Mouse (Mus musculus) limb, embryonic 13.5 days (tissue): ENCODE measurements around the gene Angptl2. TPM values are rescaled to one million over a fixed set of nuclear protein-coding genes. Genes with fewer than 3 reads are reported as not detected.

Experiments
- ATAC-seq: fragments of 200-750 bp; cut with Nextera tagmentation; 2 replicates; pipeline ENCODE4 v1.8.0; 2017; ENCODE audit warnings: low read depth, moderate number of reproducible peaks, moderate TSS enrichment; ENCODE audit not compliant: low FRiP score
- H3K27ac ChIP-seq: fragments of 300-500 bp; sonication (generic); 2 replicates; pipeline ENCODE4 v1.5.1; 2015; ENCODE audit warnings: inconsistent platforms, mild to moderate bottlenecking, moderate library complexity
- H3K27me3 ChIP-seq: fragments of 300-500 bp; sonication (generic); 2 replicates; pipeline ENCODE4 v1.6.1; 2015; ENCODE audit warnings: mild to moderate bottlenecking, inconsistent platforms
- H3K36me3 ChIP-seq: fragments of 300-500 bp; sonication (generic); 2 replicates; pipeline ENCODE4 v1.6.1; 2015; ENCODE audit warnings: inconsistent platforms, mild to moderate bottlenecking, moderate library complexity
- H3K4me1 ChIP-seq: fragments of 300-500 bp; sonication (generic); 2 replicates; pipeline ENCODE4 v1.6.1; 2015; ENCODE audit warnings: inconsistent platforms
- H3K4me2 ChIP-seq: fragments of 300-500 bp; sonication (generic); replicated peaks from 2 replicates; pipeline ENCODE4 v1.6.1; 2015; ENCODE audit warnings: inconsistent platforms, mild to moderate bottlenecking, moderate library complexity
- H3K4me3 ChIP-seq: fragments of 300-500 bp; sonication (generic); 2 replicates; pipeline ENCODE4 v1.5.1; 2015; ENCODE audit warnings: moderate library complexity, mild to moderate bottlenecking, inconsistent platforms
- H3K9ac ChIP-seq: fragments of 300-500 bp; sonication (generic); 2 replicates; pipeline ENCODE4 v1.6.1; 2015; ENCODE audit warnings: mild to moderate bottlenecking, inconsistent platforms
- H3K9me3 ChIP-seq: fragments of 300-500 bp; sonication (generic); 2 replicates; pipeline ENCODE4 v1.6.1; 2016; ENCODE audit warnings: inconsistent platforms
- WGBS: fragments of 180-500 bp; shearing (Covaris S2); methylation state at CpG from one replicate; pipeline ENCODE4 v1.1.7; 2015; 5-methylcytosine and 5-hydroxymethylcytosine counted together
- polyA plus RNA-seq: library from polyadenylated mRNA; unstranded; fragments of >200 nt; fragmentation: Nextera tagmentation; extraction: Ambion mirVana; gene quantifications from 2 replicates; pipeline ENCODE4 v1.2.1, GENCODE M21; 2015

Gene Angptl2
- polyA plus RNA-seq, result 69.7 and 76.0 TPM in 2 replicates

DNA sequence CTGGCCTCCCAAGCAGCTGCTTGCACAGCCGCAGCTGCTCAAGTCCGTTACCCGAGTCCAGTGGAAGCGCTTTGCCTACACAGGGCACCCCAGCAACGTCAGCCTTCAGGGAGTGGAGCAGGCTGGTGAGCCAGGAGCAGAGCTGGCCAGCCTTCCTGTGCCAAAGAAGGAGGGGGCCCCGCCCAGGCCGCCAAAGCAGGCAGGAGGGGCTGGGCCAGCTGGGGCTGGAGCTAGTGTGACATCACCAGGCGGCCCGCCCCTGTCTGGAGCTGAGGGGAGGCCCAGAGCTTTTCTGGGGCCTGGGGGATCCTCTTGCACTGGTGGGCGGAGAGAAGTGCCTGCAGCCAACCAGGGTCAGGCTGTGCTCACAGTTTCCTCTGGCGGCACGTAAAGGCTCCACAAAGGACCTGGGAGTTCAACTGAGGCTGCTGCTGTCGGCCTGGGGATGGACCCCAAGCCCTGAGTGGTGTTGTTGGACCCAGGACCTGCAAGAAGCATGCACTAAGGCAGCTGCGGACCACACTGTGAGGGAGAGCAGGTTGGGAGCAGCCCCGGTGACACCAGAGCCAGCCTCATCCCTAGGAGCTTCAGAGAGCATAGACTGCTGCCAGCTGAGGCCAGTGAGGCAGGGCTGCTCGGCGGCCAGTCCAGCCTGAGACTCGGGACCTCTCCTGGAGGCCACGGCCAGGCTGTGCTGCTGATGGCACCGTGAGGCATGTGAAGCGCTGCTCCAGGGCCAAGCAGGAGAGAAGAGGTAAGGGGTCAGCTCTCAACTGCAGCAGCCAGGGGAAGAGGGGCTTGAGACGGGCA, at the start of gene Angptl2:
TSS of gene Angptl2 (plus strand) at position 370 of the 810 bp plus-strand sequence.
- peaks cover 5% of the 10 kb centered on the region for H3K36me3 ChIP-seq
- no peaks in the 10 kb centered on the region for H3K27me3 ChIP-seq
- under 1% methylated on average over 22 of the region's 22 CpGs for WGBS
- no peaks in the 10 kb centered on the region for H3K9me3 ChIP-seq
- H3K4me2 ChIP-seq, result peak within 1 kb of the TSS; percentile 94
- peak within 1 kb of the TSS; percentile 78 for H3K4me3 ChIP-seq
- ATAC-seq, result peak; percentile 97
- peak within 1 kb of the TSS; percentile 95 for H3K27ac ChIP-seq
- peaks cover 61% of the 10 kb centered on the region for H3K4me1 ChIP-seq
- H3K9ac ChIP-seq, result peak within 1 kb of the TSS; percentile 90

DNA sequence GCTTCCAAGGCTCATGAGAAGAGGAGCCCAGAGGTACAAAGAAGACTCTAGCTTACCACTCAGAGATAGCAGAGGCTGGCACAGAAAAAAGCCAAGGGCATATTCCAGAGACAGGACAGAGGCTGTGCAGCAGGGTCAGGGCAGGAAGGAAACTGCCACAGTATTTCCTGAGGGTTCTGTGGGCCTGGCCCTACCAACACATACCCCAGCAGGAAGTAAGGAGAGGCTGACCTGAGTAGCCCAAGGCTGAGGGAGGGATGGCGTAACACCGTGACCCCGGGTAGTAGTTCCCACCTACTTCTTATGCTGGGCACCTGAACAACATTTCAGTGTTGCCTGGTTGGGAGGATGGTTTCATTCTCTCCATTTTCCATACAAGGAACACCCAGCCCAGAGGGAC, 48.8 kb upstream of the Angptl2 start:
- WGBS, result 82% methylated on average over 3 of the region's 3 CpGs
- H3K4me3 ChIP-seq, result no peak overlapping the region
- H3K27ac ChIP-seq, result no peak overlapping the region
- peaks cover 67% of the 10 kb centered on the region for H3K4me1 ChIP-seq
- no peak for ATAC-seq
- H3K27me3 ChIP-seq, result no peaks in the 10 kb centered on the region
- no peak overlapping the region for H3K4me2 ChIP-seq
- H3K36me3 ChIP-seq, result no peaks in the 10 kb centered on the region
- H3K9me3 ChIP-seq, result no peaks in the 10 kb centered on the region
- no peak overlapping the region for H3K9ac ChIP-seq

DNA sequence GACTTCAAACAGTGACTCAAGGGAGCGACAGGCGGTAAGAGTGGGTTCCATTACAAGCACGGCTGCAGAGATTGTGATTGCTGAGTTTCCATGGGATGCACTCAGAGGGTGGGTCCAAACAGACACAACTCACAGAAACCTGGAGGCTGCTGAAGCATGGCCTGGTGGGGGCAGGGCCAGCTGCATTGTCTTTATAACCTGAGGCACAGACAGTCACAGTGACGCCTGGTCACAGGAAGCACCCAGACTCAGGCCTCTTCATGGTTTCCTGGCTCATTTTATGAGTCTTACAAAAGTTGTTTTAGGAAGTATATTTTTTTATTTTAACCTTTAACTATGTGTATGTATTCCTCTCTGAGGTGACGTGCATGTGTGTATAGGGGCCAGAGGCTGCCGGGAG, 46.4 kb upstream of the Angptl2 start:
- H3K9me3 ChIP-seq, result no peaks in the 10 kb centered on the region
- no peak overlapping the region for H3K27ac ChIP-seq
- H3K4me1 ChIP-seq, result peaks cover 68% of the 10 kb centered on the region
- no peak overlapping the region for H3K4me3 ChIP-seq
- no peak overlapping the region for H3K4me2 ChIP-seq
- no peak overlapping the region for H3K9ac ChIP-seq
- no peak for ATAC-seq
- H3K27me3 ChIP-seq, result no peaks in the 10 kb centered on the region
- no peaks in the 10 kb centered on the region for H3K36me3 ChIP-seq
- 63% methylated on average over 6 of the region's 6 CpGs for WGBS

DNA sequence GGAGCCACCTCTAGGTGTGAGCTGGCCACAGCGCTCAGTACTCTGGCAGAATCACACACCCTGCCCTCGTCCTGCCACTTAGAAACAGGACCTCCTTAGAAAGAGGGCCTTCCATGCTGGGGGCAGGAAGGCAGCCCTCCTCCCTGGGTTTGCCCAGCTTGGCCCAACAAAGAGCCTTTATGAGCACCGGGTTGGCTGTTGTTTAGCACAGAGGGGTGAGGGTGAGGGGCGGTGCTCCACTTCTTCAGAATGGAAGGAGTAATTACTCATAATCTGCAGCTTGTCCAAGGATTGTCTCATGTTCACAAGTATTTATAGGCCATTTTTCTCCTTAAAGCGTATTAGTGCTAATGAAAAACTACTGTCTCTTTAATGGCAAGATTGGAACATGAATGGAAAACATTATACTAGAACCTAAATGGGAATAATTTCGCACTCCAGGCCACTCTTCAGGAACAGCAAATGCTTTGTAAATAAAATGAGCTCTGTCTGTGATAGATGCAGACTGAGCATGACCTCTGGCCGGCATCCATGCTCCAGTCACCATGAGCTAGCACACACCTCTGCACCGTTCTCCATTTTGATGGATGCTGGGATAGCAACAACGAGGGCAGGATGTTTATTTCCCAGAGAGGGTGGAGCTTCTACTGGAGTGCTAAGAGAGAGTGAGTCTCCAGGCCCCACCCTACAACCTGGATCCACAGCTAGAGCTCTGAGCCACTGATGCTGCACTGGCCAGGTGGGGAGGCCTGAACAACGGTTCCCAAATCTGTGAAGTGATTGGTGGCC, 44.9 kb upstream of the Angptl2 start:
- Histone ChIP-seq H3K9ac (no peak overlapping the region), H3K27ac (peak overlapping the region; percentile 67; the same call in 1 of the 2 replicates), H3K4me2 (no peak overlapping the region), H3K27me3 (no peaks in the 10 kb centered on the region), H3K4me1 (peaks cover 53% of the 10 kb centered on the region), H3K36me3 (no peaks in the 10 kb centered on the region), H3K9me3 (no peaks in the 10 kb centered on the region), H3K4me3 (no peak overlapping the region)
- ATAC-seq, result 0 out of 2 replicates have a peak, but pooled peaks have one; percentile 25
- 54% methylated on average over 10 of the region's 10 CpGs for whole genome bisulfite sequencing

DNA sequence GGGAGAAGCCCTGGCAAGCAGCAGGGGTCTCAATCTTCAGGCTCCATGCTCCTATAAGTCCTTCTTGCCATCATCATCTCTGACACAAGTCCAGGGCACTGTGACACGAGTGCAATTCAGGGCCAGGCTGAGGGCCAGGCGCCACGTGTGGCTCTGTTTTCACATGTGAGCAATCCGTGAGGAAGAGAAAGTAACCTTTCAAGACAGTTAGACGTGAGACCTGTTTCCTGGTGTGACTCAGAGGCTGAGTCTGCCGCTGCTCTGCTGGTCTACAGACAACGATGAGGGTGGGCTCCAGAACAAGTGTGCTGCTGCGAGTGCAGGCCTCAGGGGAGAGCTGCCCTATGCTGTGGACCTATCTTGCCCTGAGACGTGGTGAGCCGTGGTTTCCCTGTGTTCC, 42.7 kb upstream of the Angptl2 start:
- ATAC-seq, result no peak
- Histone ChIP-seq H3K9me3 (no peaks in the 10 kb centered on the region), H3K27ac (no peak overlapping the region), H3K4me3 (no peak overlapping the region), H3K27me3 (no peaks in the 10 kb centered on the region), H3K4me2 (no peak overlapping the region), H3K9ac (no peak overlapping the region), H3K36me3 (no peaks in the 10 kb centered on the region), H3K4me1 (peaks cover 54% of the 10 kb centered on the region)
- WGBS, result 62% methylated on average over 10 of the region's 10 CpGs

DNA sequence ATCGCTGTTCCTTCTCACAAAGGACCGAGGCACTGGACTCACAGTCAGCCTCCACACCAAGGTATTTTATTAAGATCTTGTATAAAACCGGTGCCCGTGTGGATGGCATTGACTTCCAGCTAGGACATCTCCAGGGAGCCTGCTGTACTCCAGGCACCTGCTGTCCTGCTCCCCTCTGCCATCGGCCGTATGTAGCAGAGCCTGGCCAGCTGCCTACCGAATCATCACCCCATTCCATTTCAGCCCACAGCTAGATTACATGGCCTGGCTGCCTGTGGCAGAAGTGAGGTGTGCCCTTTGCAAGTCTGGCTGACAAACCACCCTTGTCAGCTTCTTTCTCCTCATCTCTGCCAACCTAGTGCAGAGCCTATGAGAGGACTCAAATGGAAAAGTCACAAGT, 42.2 kb upstream of the Angptl2 start:
- 82% methylated on average over 7 of the region's 7 CpGs for WGBS
- no peak overlapping the region for H3K4me3 ChIP-seq
- H3K4me1 ChIP-seq, result peaks cover 60% of the 10 kb centered on the region

DNA sequence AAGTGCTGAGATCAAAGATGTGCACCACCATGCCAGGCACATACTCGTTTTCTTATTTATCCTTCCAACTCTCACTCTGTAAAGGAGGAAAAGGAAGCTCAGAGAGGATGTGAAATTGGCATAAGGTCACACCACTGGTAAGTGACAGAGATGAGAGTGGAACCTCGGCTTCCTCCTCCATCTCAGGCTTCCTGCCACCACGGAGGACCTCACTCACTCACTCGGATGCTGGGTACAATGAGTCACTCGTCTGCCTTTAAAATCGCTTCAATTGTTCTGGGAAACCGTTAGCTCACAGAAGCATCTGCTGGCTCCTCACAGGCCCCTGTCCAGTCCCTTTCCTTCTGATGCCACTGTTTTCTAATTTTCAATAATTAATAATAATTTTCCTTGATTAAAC, 39.4 kb upstream of the Angptl2 start:
- 60% methylated on average over 7 of the region's 7 CpGs for WGBS
- Histone ChIP-seq H3K4me3 (no peak overlapping the region), H3K36me3 (no peaks in the 10 kb centered on the region), H3K9me3 (no peaks in the 10 kb centered on the region), H3K9ac (no peak overlapping the region), H3K27me3 (no peaks in the 10 kb centered on the region), H3K4me1 (peaks cover 60% of the 10 kb centered on the region), H3K27ac (no peak overlapping the region), H3K4me2 (no peak overlapping the region)
- no peak for ATAC-seq

More for the DNA sequence above, 42.2 kb upstream of the Angptl2 start:
- ATAC-seq, result no peak
- no peak overlapping the region for H3K9ac ChIP-seq
- H3K27me3 ChIP-seq, result no peaks in the 10 kb centered on the region
- no peaks in the 10 kb centered on the region for H3K36me3 ChIP-seq
- no peak overlapping the region for H3K4me2 ChIP-seq
- H3K9me3 ChIP-seq, result no peaks in the 10 kb centered on the region
- H3K27ac ChIP-seq, result peak overlapping the region; percentile 44; the same call in 1 of the 2 replicates

DNA sequence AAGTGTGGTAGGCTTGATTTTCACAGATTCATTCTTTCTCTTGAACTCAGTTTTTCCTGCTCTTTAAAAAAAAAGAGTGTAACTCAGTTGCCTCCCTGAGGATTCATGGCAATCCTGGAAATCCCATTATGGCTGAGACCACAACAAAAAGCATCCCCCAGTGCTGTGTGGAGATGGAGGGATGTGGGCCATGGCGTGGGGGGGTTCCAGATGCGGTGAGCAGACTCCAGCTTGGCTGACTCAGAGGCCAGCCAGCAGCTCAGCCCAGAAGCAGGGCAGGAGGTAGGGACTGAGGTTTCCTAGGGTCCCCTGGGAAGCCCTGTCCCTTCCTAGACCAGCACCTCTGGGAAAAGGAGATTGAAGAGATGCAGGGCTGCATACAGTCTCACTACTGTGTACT, 38.9 kb upstream of the Angptl2 start:
- Histone ChIP-seq H3K4me1 (peaks cover 60% of the 10 kb centered on the region), H3K36me3 (no peaks in the 10 kb centered on the region), H3K4me2 (no peak overlapping the region), H3K4me3 (no peak overlapping the region), H3K9ac (no peak overlapping the region), H3K27me3 (no peaks in the 10 kb centered on the region), H3K27ac (peak overlapping the region; percentile 65; the same call in 1 of the 2 replicates), H3K9me3 (no peaks in the 10 kb centered on the region)
- 40% methylated on average over 2 of the region's 2 CpGs for WGBS
- ATAC-seq, result no peak

DNA sequence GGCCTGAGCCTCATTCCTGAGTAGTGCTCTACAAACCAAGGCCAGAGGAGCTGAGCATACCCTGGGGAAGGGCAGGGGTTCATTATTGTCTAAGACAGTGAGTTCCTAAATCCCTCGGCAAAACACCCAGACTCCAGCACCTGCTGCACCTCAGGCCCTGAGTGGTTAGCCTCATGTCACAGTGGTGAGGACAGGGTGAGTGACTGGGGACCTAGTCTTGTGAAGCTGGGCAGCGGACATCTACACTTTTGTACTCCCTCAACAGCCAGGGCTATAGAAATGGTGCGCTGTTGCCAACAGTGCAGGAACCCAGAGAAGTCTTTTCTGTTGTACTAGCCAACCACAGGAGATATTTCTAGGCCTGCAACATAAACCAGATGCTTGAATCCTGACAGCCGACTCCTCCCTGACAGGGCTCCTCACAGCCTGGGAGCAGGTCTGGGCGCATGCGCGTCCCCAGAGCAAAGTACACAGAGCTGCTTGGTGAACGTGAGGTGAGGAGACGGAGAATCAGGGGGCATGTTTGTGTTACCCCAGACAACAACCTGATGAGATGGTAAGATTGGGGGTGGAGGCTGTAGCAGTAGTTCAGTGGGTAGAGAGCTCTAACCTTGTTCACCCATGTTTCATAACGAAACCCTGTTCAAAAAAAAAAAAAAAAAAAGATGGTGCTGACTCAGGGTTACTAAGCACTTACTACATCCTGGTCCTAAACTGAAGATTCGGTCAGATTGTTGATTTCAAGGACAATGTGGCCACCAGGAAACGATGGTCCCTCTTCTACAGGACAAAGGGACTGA, 38.2 kb upstream of the Angptl2 start:
- no peak overlapping the region for H3K9ac ChIP-seq
- peak overlapping the region; percentile 65; the same call in 1 of the 2 replicates for H3K27ac ChIP-seq
- H3K9me3 ChIP-seq, result no peaks in the 10 kb centered on the region
- peaks cover 60% of the 10 kb centered on the region for H3K4me1 ChIP-seq
- no peak overlapping the region for H3K4me2 ChIP-seq
- H3K27me3 ChIP-seq, result no peaks in the 10 kb centered on the region
- no peaks in the 10 kb centered on the region for H3K36me3 ChIP-seq
- no peak for ATAC-seq
- H3K4me3 ChIP-seq, result no peak overlapping the region
- 72% methylated on average over 12 of the region's 12 CpGs for WGBS

DNA sequence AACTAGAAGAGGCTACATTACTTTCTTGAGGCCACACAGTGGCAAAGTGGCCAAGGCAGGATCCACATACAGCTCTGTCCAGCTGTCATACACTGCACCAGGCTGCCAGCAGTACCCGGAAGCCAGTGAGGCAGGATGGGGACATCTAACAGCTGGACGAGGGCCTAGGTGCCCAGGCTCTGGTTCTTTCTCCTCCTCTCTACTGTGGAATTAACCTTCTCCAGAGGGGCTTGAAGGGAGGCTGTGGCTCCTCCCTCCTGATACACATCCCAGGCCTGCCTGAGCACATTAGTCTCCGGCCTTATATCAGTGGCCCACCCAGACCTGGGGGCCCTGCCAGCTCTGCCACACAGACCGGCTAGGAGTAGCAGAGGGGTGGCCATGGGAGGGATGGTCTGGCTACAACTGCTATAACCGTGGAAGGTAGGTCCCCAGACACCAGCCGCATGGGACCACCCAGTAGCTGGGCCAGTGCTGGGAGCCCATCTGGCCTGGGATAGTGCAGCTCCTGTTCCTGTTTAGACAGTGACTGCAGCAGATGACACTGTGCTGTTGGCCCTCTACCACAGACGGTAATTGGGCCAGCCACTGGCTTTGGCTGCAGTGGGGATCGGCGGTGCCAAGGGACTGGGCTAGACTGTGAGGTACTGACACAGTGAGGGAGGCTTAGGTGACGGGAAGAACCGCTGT, 37.5 kb upstream of the Angptl2 start:
- Histone ChIP-seq H3K4me1 (peaks cover 54% of the 10 kb centered on the region), H3K4me2 (0 out of 2 replicates have a peak overlapping the region, but pooled peaks have one; percentile 0), H3K9ac (peak overlapping the region; percentile 55; the same call in 1 of the 2 replicates), H3K9me3 (no peaks in the 10 kb centered on the region), H3K27me3 (no peaks in the 10 kb centered on the region), H3K4me3 (no peak overlapping the region), H3K36me3 (no peaks in the 10 kb centered on the region), H3K27ac (peak overlapping the region; percentile 96)
- 52% methylated on average over 11 of the region's 11 CpGs for WGBS
- ATAC-seq, result no peak
